Mouse (Mus musculus) spleen, postnatal 10 days (tissue): ENCODE results near the gene Vta1.
A peak's percentile ranks its signal among the peaks of the same experiment; 100 is the strongest.

Experiments used
- DNase-seq, 2 experiments: peaks; one replicate each; pipeline ENCODE4 v3.0.0; 2021 to 2022; ENCODE audit warnings: low spot score in 2 of 2

Gene Vta1

GRCm38 (mm10) chr10:14705072-14706066, at the start of gene Vta1, which contains the start of gene Nmbr:
Vta1 (minus strand) TSS chr10:14705560.
Nmbr (plus strand) TSS chr10:14705591.
- DNase-seq = peak; percentile 88 to 97

GRCm38 (mm10) chr10:14734285-14734684, 28.9 kb upstream of the Vta1 start:
- no peak for DNase-seq

- no peak for DNase-seq
These were observed 20.3 kb upstream of the Vta1 start for GRCm38 (mm10) chr10:14725671-14726070.

- no peak for DNase-seq
These were observed 12.8 kb upstream of the Vta1 start, which contains the start of gene Gje1 for GRCm38 (mm10) chr10:14718114-14718513. Gje1 (minus strand) TSS chr10:14718214.

- DNase-seq = no peak
These were observed 1.4 kb downstream of the Vta1 start for GRCm38 (mm10) chr10:14703830-14704420.

- DNase-seq = no peak
These were observed 2.1 kb downstream of the Vta1 start for GRCm38 (mm10) chr10:14703239-14703638.

- no peak for DNase-seq
These were observed 15.0 kb downstream of the Vta1 start for GRCm38 (mm10) chr10:14690349-14690748.

GRCm38 (mm10) chr10:14688785-14689442, 16.4 kb downstream of the Vta1 start:
- DNase-seq = no peak

- no peak for DNase-seq
These were observed 19.7 kb downstream of the Vta1 start for GRCm38 (mm10) chr10:14685663-14686062.

- DNase-seq = no peak
These were observed 39.2 kb downstream of the Vta1 start for GRCm38 (mm10) chr10:14666147-14666546.

- DNase-seq = no peak
These were observed 44.5 kb downstream of the Vta1 start for GRCm38 (mm10) chr10:14660875-14661274.

- DNase-seq = no peak
These were observed 65.7 kb downstream of the Vta1 start for GRCm38 (mm10) chr10:14639635-14640034.

- no peak for DNase-seq
These were observed 66.3 kb downstream of the Vta1 start for GRCm38 (mm10) chr10:14639043-14639442.

GRCm38 (mm10) chr10:14625706-14626105, 79.7 kb downstream of the Vta1 start:
- DNase-seq = no peak

GRCm38 (mm10) chr10:14619156-14619555, 86.2 kb downstream of the Vta1 start:
- DNase-seq = no peak

GRCm38 (mm10) chr10:14618301-14618700, 87.1 kb downstream of the Vta1 start:
- no peak for DNase-seq

GRCm38 (mm10) chr10:14615441-14615840, 89.9 kb downstream of the Vta1 start:
- DNase-seq = no peak

- no peak for DNase-seq
These were observed 97.8 kb downstream of the Vta1 start for GRCm38 (mm10) chr10:14607597-14607996.
